Mouse (Mus musculus): Measurements from ENCODE around the gene Kpna1. TPM values are rescaled to one million over a fixed set of nuclear protein-coding genes. Genes with fewer than 3 reads are reported as not detected.
A peak's percentile ranks its signal among the peaks of the same experiment; 100 is the strongest.

The Kpna1 gene
- total and polyA plus RNA-seq, 3 experiments, result 22.1 to 63.9 (median 57.9) TPM

DNA sequence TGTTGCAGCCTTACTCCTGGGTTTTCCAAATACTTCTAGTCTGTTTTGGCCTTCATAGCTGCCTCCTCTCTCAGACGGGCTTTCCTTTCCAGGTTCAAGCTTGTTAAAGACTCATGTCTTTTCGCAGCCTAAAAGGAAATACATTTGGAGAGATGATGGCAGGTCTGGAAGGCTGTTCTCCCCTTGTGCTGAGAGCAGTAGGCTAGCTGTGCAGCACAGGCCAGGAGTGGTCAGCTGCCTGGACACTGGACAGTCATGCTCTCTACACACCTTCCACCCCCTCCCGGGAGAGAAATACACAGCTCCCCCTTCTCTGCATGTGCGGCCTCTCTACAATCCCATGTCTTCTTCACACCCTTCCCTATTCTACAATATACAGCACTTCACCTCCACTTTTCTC lies 65.4 kb downstream of the Kpna1 start:
- Histone ChIP-seq H3K9me3 (replicated peaks; ENCODE audit: low read length) (peaks cover 7% of the 10 kb centered on the region), H3K27me3 (replicated peaks) (no peaks in the 10 kb centered on the region), H3K4me2 (ENCODE audit: insufficient read depth, low read depth, poor library complexity, severe bottlenecking) (no peak overlapping the region), H3K4me3 (replicated peaks in 1 of 3; ENCODE audit: low read depth in 2 of 3, low read length in 2 of 3, poor library complexity in 1 of 3) (no peak overlapping the region), H3K9ac (ENCODE audit: insufficient read depth, low read depth) (no peak overlapping the region), H3K36me3 (replicated peaks in 1 of 2; ENCODE audit: control insufficient read depth in 1 of 2, insufficient read depth in 1 of 2, low read length in 1 of 2) (peaks cover 45 to 63% of the 10 kb centered on the region in 2 experiments), H3K4me1 (ENCODE audit: control insufficient read depth in 1 of 2, insufficient read depth in 2 of 2) (peaks cover 3 to 30% of the 10 kb centered on the region in 2 experiments; a peak in 3 of 4 replicates), H3K79me2 (replicated peaks; ENCODE audit: control insufficient read depth, extremely low read depth, insufficient read depth, poor library complexity, severe bottlenecking) (peaks cover 14% of the 10 kb centered on the region), H3K27ac (ENCODE audit: insufficient read depth, low read depth) (no peak overlapping the region)
- in situ Hi-C loops (cut with MboI; ENCODE audit: low pct_ligation_motif_present, low pct_unique_long_range_greater_than_20kb, low sequenced_read_pairs), result no loop called here
- no peak for TF ChIP-seq POLR2A (IDR thresholded peaks at IDR 0.05; ENCODE audit: low read depth, low read length)
- TF ChIP-seq POLR2AphosphoS2 (IDR thresholded peaks at IDR 0.05; ENCODE audit: low read depth, low read length), result 0 out of 2 replicates have a peak, but pooled peaks have one; percentile 45
- TF ChIP-seq IRF4 (IDR thresholded peaks at IDR 0.05; ENCODE audit: low read depth, low read length), result no peak
- dilution Hi-C loops (cut with MboI; ENCODE audit: extremely low pct_ligation_motif_present, extremely low pct_unique_long_range_greater_than_20kb, low sequenced_read_pairs), result no loop called here
- no peak for DNase-seq (ENCODE audit: extremely low read depth)

- in situ Hi-C loops (cut with MboI; ENCODE audit: low pct_ligation_motif_present, low pct_unique_long_range_greater_than_20kb, low sequenced_read_pairs) (no loop called here), dilution Hi-C loops (cut with MboI; ENCODE audit: extremely low pct_ligation_motif_present, extremely low pct_unique_long_range_greater_than_20kb, low sequenced_read_pairs) (no loop called here)
- Histone ChIP-seq H3K4me3 (replicated peaks in 1 of 3; ENCODE audit: low read depth in 2 of 3, low read length in 2 of 3, poor library complexity in 1 of 3) (no peak overlapping the region), H3K36me3 (replicated peaks in 1 of 2; ENCODE audit: control insufficient read depth in 1 of 2, insufficient read depth in 1 of 2, low read length in 1 of 2) (peaks cover 72 to 92% of the 10 kb centered on the region in 2 experiments), H3K79me2 (replicated peaks; ENCODE audit: control insufficient read depth, extremely low read depth, insufficient read depth, poor library complexity, severe bottlenecking) (0 out of 2 replicates have a peak, but pooled peaks cover 2% of the 10 kb centered on the region), H3K9me3 (replicated peaks; ENCODE audit: low read length) (peaks cover 7% of the 10 kb centered on the region), H3K9ac (ENCODE audit: insufficient read depth, low read depth) (no peak overlapping the region), H3K27me3 (replicated peaks) (no peaks in the 10 kb centered on the region), H3K4me2 (ENCODE audit: insufficient read depth, low read depth, poor library complexity, severe bottlenecking) (no peak overlapping the region), H3K4me1 (ENCODE audit: control insufficient read depth in 1 of 2, insufficient read depth in 2 of 2) (peaks cover 3 to 20% of the 10 kb centered on the region in 2 experiments; a peak in 3 of 4 replicates), H3K27ac (ENCODE audit: insufficient read depth, low read depth) (no peak overlapping the region)
- DNase-seq (ENCODE audit: extremely low read depth), result no peak
- TF ChIP-seq CTCF (conservative IDR thresholded peaks at IDR 0.05 in 1 of 2, IDR thresholded peaks at IDR 0.05 in 1 of 2; ENCODE audit: low read depth in 2 of 2, low read length in 2 of 2) (peak in 1 of 2 experiments; percentile 19; a peak in 2 of 4 replicates), BHLHE40 (IDR thresholded peaks at IDR 0.05; ENCODE audit: low read depth, low read length) (no peak)
Observed at GRCm38 (mm10) chr16:36047538-36047937, 69.0 kb downstream of the Kpna1 start.

DNA sequence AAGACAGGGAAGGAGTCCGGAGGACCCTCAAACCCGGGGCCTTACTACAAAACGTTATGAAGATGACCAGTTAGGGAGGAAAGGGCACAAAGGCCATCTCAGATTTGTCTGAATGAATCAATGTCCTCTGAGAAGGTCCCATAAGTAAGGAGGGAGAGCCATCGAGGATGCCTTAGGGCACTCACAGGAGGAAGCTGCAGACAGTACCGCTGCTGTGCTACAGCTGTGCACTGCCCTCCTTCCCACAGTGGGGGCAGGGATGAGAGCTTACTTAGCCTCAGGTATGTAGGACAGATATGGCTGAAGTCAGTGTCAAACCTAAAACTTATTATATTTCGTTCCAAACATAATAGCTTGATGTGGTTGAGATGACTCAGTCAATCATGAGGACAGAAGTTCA lies 72.9 kb downstream of the Kpna1 start:
- Histone ChIP-seq H3K79me2 (replicated peaks; ENCODE audit: control insufficient read depth, extremely low read depth, insufficient read depth, poor library complexity, severe bottlenecking) (no peaks in the 10 kb centered on the region), H3K27ac (ENCODE audit: insufficient read depth, low read depth) (no peak overlapping the region), H3K9ac (ENCODE audit: insufficient read depth, low read depth) (no peak overlapping the region), H3K27me3 (replicated peaks) (no peaks in the 10 kb centered on the region), H3K4me1 (ENCODE audit: control insufficient read depth in 1 of 2, insufficient read depth in 2 of 2) (peaks cover 3 to 7% of the 10 kb centered on the region in 2 experiments; a peak in 2 of 4 replicates), H3K9me3 (replicated peaks; ENCODE audit: low read length) (peaks cover 7% of the 10 kb centered on the region), H3K4me3 (replicated peaks in 1 of 3; ENCODE audit: low read depth in 2 of 3, low read length in 2 of 3, poor library complexity in 1 of 3) (no peak overlapping the region), H3K4me2 (ENCODE audit: insufficient read depth, low read depth, poor library complexity, severe bottlenecking) (no peak overlapping the region), H3K36me3 (replicated peaks in 1 of 2; ENCODE audit: control insufficient read depth in 1 of 2, insufficient read depth in 1 of 2, low read length in 1 of 2) (peaks cover 46 to 90% of the 10 kb centered on the region in 2 experiments)
- in situ Hi-C loops (cut with MboI; ENCODE audit: low pct_ligation_motif_present, low pct_unique_long_range_greater_than_20kb, low sequenced_read_pairs), result no loop called here
- DNase-seq (ENCODE audit: extremely low read depth), result no peak
- no peak for TF ChIP-seq USF2 (conservative IDR thresholded peaks at IDR 0.05; ENCODE audit: low read depth, low read length)
- TF ChIP-seq MAFK (IDR thresholded peaks at IDR 0.05; ENCODE audit: insufficient replicate concordance, low read length), result no peak
- no peak for TF ChIP-seq SMC3 (IDR thresholded peaks at IDR 0.05; ENCODE audit: low read depth, low read length)
- TF ChIP-seq BHLHE40 (IDR thresholded peaks at IDR 0.05; ENCODE audit: low read depth, low read length), result no peak
- no peak for TF ChIP-seq E2F4 (IDR thresholded peaks at IDR 0.05; ENCODE audit: insufficient replicate concordance, low read depth, low read length)
- TF ChIP-seq TCF12 (IDR thresholded peaks at IDR 0.05; ENCODE audit: low read depth, low read length), result no peak
- no peak for TF ChIP-seq ELF1 (IDR thresholded peaks at IDR 0.05; ENCODE audit: low read depth, low read length)
- TF ChIP-seq SIN3A (IDR thresholded peaks at IDR 0.05; ENCODE audit: low read length), result no peak
- TF ChIP-seq MXI1 (IDR thresholded peaks at IDR 0.05; ENCODE audit: low read depth, low read length), result no peak
- no peak for TF ChIP-seq ETS1 (conservative IDR thresholded peaks at IDR 0.05; ENCODE audit: low read depth, low read length)
- no peak for TF ChIP-seq RAD21 (IDR thresholded peaks at IDR 0.05; ENCODE audit: low read depth, low read length)
- no peak for TF ChIP-seq KAT2A (IDR thresholded peaks at IDR 0.05; ENCODE audit: insufficient replicate concordance, low read length)
- TF ChIP-seq MEF2A (IDR thresholded peaks at IDR 0.05; ENCODE audit: borderline replicate concordance, low read depth, low read length), result no peak
- no peak for TF ChIP-seq NELFE (IDR thresholded peaks at IDR 0.05; ENCODE audit: low read depth, low read length)
- TF ChIP-seq ZNF384 (IDR thresholded peaks at IDR 0.05; ENCODE audit: low read depth, low read length), result no peak
- TF ChIP-seq JUND (conservative IDR thresholded peaks at IDR 0.05; ENCODE audit: low read depth, low read length), result no peak
- dilution Hi-C loops (cut with MboI; ENCODE audit: extremely low pct_ligation_motif_present, extremely low pct_unique_long_range_greater_than_20kb, low sequenced_read_pairs), result no loop called here

All from CH12.LX (cell line).